Mouse (Mus musculus) neural tube, embryonic 13.5 days (tissue): ENCODE data around the gene Atp1a1. TPM values are rescaled to one million over a fixed set of nuclear protein-coding genes. Genes with fewer than 3 reads are reported as not detected.
A peak's percentile ranks its signal among the peaks of the same experiment; 100 is the strongest.

Experiments
- ATAC-seq: fragments of 200-750 bp; cut with Nextera tagmentation; 2 replicates; pipeline ENCODE4 v1.8.0; 2017; ENCODE audit warnings: low read depth, mild to moderate bottlenecking, moderate TSS enrichment, moderate library complexity
- H3K27ac ChIP-seq: fragments of 300-500 bp; sonication (generic); replicated peaks from 2 replicates; pipeline ENCODE4 v1.5.1; 2015; ENCODE audit warnings: moderate library complexity, mild to moderate bottlenecking, inconsistent platforms
- H3K27me3 ChIP-seq: fragments of 300-500 bp; sonication (generic); 2 replicates; pipeline ENCODE4 v1.6.1; 2015; ENCODE audit warnings: mild to moderate bottlenecking, inconsistent platforms
- H3K36me3 ChIP-seq: fragments of 300-500 bp; sonication (generic); 2 replicates; pipeline ENCODE4 v1.6.1; 2015; ENCODE audit warnings: mild to moderate bottlenecking, inconsistent platforms
- H3K4me1 ChIP-seq: fragments of 300-500 bp; sonication (generic); replicated peaks from 2 replicates; pipeline ENCODE4 v1.6.1; 2015; ENCODE audit warnings: inconsistent platforms
- H3K4me2 ChIP-seq: fragments of 300-500 bp; sonication (generic); 2 replicates; pipeline ENCODE4 v1.6.1; 2015; ENCODE audit warnings: inconsistent platforms, mild to moderate bottlenecking, moderate library complexity
- H3K4me3 ChIP-seq: fragments of 300-500 bp; sonication (generic); 2 replicates; pipeline ENCODE4 v1.5.1; 2015; ENCODE audit warnings: mild to moderate bottlenecking, inconsistent platforms
- H3K9ac ChIP-seq: fragments of 300-500 bp; sonication (generic); 2 replicates; pipeline ENCODE4 v1.6.1; 2015; ENCODE audit warnings: moderate library complexity, mild to moderate bottlenecking, inconsistent platforms
- H3K9me3 ChIP-seq: fragments of 300-500 bp; sonication (generic); 2 replicates; pipeline ENCODE4 v1.6.1; 2016; ENCODE audit warnings: inconsistent platforms
- WGBS: fragments of 180-500 bp; shearing (Covaris S2); methylation state at CpG from one replicate; pipeline ENCODE4 v1.1.7; 2015; 5-methylcytosine and 5-hydroxymethylcytosine counted together
- polyA plus RNA-seq: library from polyadenylated mRNA; unstranded; fragments of >200 nt; fragmentation: Nextera tagmentation; extraction: Ambion mirVana; gene quantifications from 2 replicates; pipeline ENCODE4 v1.2.1, GENCODE M21; 2015

Atp1a1 gene
- polyA plus RNA-seq, 1 experiment from 2014 or later: 66.4 TPM

GRCm38 (mm10) chr3:101561948-101562347 lies 42.5 kb downstream of the Atp1a1 start:
- H3K9me3 ChIP-seq: no peaks in the 10 kb centered on the region
- ATAC-seq: no peak
- H3K27ac ChIP-seq: no peak overlapping the region; the same call in 1 of the 2 replicates
- H3K27me3 ChIP-seq: no peaks in the 10 kb centered on the region
- H3K4me1 ChIP-seq: peaks cover 24% of the 10 kb centered on the region
- no peak overlapping the region for H3K9ac ChIP-seq
- H3K36me3 ChIP-seq: no peaks in the 10 kb centered on the region
- 90% methylated on average over 5 of the region's 5 CpGs for WGBS
- no peak overlapping the region for H3K4me2 ChIP-seq
- no peak overlapping the region for H3K4me3 ChIP-seq

GRCm38 (mm10) chr3:101560841-101561522 lies 43.5 kb downstream of the Atp1a1 start:
- Histone ChIP-seq H3K9ac (no peak overlapping the region), H3K27me3 (no peaks in the 10 kb centered on the region), H3K36me3 (no peaks in the 10 kb centered on the region), H3K4me2 (no peak overlapping the region), H3K27ac (peak overlapping the region; percentile 49), H3K4me1 (peaks cover 24% of the 10 kb centered on the region), H3K4me3 (no peak overlapping the region), H3K9me3 (no peaks in the 10 kb centered on the region)
- ATAC-seq: peak; percentile 69; the same call in 1 of the 2 replicates
- 50% methylated on average over 9 of the region's 9 CpGs for WGBS

GRCm38 (mm10) chr3:101556712-101557111 lies 47.8 kb downstream of the Atp1a1 start:
- Histone ChIP-seq H3K9ac (no peak overlapping the region), H3K36me3 (no peaks in the 10 kb centered on the region), H3K4me1 (peaks cover 18% of the 10 kb centered on the region), H3K4me2 (no peak overlapping the region), H3K4me3 (no peak overlapping the region), H3K27ac (no peak overlapping the region), H3K27me3 (no peaks in the 10 kb centered on the region), H3K9me3 (no peaks in the 10 kb centered on the region)
- WGBS: 93% methylated on average over 2 of the region's 2 CpGs
- no peak for ATAC-seq

- no peak for ATAC-seq
- Histone ChIP-seq H3K9ac (no peak overlapping the region), H3K27me3 (no peaks in the 10 kb centered on the region), H3K27ac (no peak overlapping the region), H3K4me3 (no peak overlapping the region), H3K4me1 (peaks cover 10% of the 10 kb centered on the region; the same call in 1 of the 2 replicates), H3K36me3 (no peaks in the 10 kb centered on the region), H3K9me3 (no peaks in the 10 kb centered on the region), H3K4me2 (no peak overlapping the region)
- WGBS: 81% methylated on average over 7 of the region's 7 CpGs
Measured at GRCm38 (mm10) chr3:101552621-101553620, 51.6 kb downstream of the Atp1a1 start.

DNA sequence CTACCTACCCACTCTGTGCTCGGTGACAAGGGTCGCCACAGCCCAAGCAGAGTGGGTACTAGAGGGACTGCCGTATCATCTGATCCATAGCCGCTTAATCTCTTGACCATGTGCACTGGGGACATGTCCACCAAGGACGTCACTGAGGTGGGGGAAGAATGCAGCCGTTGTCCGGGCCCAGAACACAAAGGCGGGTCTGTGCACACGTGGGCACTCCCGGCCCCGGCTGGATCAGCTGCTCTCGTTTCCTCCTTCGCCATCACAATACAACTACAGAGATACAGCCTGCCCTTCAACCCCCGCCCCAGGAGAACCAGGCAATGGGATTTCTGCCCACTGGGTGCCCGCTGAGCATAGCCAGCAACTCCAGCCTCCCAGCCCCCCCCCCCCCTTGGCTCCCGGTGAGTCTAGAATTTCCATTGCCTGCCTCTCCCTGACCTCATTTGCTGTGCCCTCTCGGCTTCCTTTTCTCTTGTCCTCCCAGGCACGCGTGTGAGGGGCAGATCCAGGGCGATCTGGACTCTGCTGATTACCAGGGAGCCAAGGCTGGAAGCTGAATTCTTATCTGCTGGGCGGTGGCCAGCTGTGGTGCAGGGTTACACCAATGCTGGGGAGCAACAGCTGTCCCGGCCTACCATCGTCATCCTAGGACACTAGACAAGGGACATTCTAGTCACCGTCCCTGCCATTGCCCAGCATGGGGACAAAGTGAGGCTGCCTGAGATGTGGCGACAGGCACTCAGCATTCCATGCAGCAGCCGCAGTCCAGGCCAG lies 52.8 kb downstream of the Atp1a1 start:
- Histone ChIP-seq H3K27me3 (no peaks in the 10 kb centered on the region), H3K9me3 (no peaks in the 10 kb centered on the region), H3K4me1 (peaks cover 10% of the 10 kb centered on the region; the same call in 1 of the 2 replicates), H3K4me2 (0 out of 2 replicates have a peak overlapping the region, but pooled peaks have one; percentile 4), H3K27ac (no peak overlapping the region), H3K36me3 (no peaks in the 10 kb centered on the region), H3K9ac (no peak overlapping the region), H3K4me3 (no peak overlapping the region)
- 61% methylated on average over 26 of the region's 26 CpGs for WGBS
- peak; percentile 59 for ATAC-seq

- Histone ChIP-seq H3K4me3 (no peak overlapping the region), H3K36me3 (no peaks in the 10 kb centered on the region), H3K4me2 (no peak overlapping the region), H3K27me3 (no peaks in the 10 kb centered on the region), H3K9me3 (no peaks in the 10 kb centered on the region), H3K9ac (no peak overlapping the region), H3K27ac (no peak overlapping the region), H3K4me1 (peaks cover 10% of the 10 kb centered on the region; the same call in 1 of the 2 replicates)
- WGBS: 83% methylated on average over 5 of the region's 5 CpGs
- ATAC-seq: no peak
Measured at GRCm38 (mm10) chr3:101549749-101550148, 54.7 kb downstream of the Atp1a1 start.

DNA sequence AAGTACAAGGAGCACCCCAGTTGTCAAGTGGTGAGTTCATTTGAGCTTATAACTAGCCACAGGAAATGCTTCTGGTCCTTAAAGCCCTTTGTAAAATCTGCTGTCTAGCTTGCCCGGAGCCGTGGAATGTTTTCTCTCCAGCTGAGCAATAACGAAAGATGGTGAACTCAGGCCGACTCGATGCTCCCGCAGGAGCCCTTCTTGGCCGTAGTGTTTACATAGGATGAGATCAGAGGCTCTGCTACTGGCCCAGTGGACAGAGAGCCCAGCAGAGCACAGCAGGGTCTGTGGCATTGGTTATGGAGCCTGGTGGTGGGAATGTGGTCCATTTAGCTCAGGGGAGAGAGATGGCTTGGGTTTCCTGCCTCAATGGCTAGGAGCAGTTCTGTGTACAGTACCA lies 60.4 kb downstream of the Atp1a1 start:
- no peak overlapping the region for H3K4me2 ChIP-seq
- no peak for ATAC-seq
- no peak overlapping the region for H3K27ac ChIP-seq
- WGBS: 61% methylated on average over 7 of the region's 7 CpGs
- H3K4me3 ChIP-seq: no peak overlapping the region
- 0 out of 2 replicates have a peak, but pooled peaks cover 4% of the 10 kb centered on the region for H3K4me1 ChIP-seq
- H3K9ac ChIP-seq: no peak overlapping the region
- no peaks in the 10 kb centered on the region for H3K27me3 ChIP-seq
- H3K9me3 ChIP-seq: no peaks in the 10 kb centered on the region
- no peaks in the 10 kb centered on the region for H3K36me3 ChIP-seq

- 68% methylated on average over 6 of the region's 6 CpGs for WGBS
- H3K27ac ChIP-seq: no peak overlapping the region
- ATAC-seq: no peak
- H3K9me3 ChIP-seq: no peaks in the 10 kb centered on the region
- no peaks in the 10 kb centered on the region for H3K27me3 ChIP-seq
- 0 out of 2 replicates have a peak, but pooled peaks cover 4% of the 10 kb centered on the region for H3K4me1 ChIP-seq
- H3K36me3 ChIP-seq: no peaks in the 10 kb centered on the region
- H3K9ac ChIP-seq: no peak overlapping the region
- no peak overlapping the region for H3K4me2 ChIP-seq
- no peak overlapping the region for H3K4me3 ChIP-seq
Measured at GRCm38 (mm10) chr3:101541571-101541970, 62.9 kb downstream of the Atp1a1 start.

DNA sequence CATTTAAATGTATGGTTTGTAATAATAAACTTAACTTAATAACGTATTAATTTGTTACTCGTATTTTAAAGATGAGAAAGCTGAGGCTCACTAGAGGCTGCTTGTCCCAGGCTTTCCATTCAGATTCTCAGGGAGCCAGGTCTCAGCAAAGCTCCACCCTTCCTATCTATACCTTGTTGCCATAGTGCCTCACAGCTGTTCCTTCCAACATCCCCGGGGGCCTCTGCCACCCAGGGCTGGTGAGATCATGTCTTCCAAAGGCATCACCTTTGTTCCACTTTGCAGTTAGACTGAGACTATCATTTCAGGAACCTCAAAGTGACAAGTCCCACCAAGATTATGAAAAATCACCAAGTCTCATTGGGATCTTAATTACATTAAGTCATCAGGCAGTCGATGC lies 63.9 kb downstream of the Atp1a1 start:
- 82% methylated on average over 4 of the region's 4 CpGs for WGBS
- H3K4me2 ChIP-seq: no peak overlapping the region
- no peaks in the 10 kb centered on the region for H3K36me3 ChIP-seq
- no peak overlapping the region for H3K4me3 ChIP-seq
- 0 out of 2 replicates have a peak, but pooled peaks cover 4% of the 10 kb centered on the region for H3K4me1 ChIP-seq
- H3K9me3 ChIP-seq: no peaks in the 10 kb centered on the region
- ATAC-seq: no peak
- H3K27me3 ChIP-seq: no peaks in the 10 kb centered on the region
- H3K27ac ChIP-seq: no peak overlapping the region
- no peak overlapping the region for H3K9ac ChIP-seq

DNA sequence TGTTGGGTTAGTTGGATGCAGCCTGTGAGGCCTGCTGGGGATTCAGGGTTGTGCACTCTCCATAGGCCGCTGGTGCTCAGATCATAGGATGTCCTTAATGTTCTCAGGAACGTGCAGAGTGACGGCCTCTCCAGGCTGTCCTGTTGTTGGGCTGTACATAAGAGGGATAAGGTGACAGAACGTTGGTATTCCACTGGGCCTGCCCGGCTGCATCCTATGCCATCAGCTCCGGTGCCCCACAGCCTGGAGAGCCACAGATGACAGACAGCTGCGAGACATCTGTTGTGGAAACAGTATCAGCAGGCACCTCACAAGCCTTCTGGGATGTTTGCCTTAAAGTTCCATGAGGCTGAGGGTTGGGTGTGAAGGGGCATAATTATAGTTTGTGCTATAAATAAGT lies 68.2 kb downstream of the Atp1a1 start:
- Histone ChIP-seq H3K9me3 (no peaks in the 10 kb centered on the region), H3K4me1 (peaks cover 4% of the 10 kb centered on the region; the same call in 1 of the 2 replicates), H3K4me2 (no peak overlapping the region), H3K9ac (no peak overlapping the region), H3K27ac (no peak overlapping the region), H3K36me3 (no peaks in the 10 kb centered on the region), H3K4me3 (no peak overlapping the region), H3K27me3 (no peaks in the 10 kb centered on the region)
- ATAC-seq: no peak
- 79% methylated on average over 7 of the region's 7 CpGs for WGBS

- no peaks in the 10 kb centered on the region for H3K9me3 ChIP-seq
- H3K4me2 ChIP-seq: no peak overlapping the region
- ATAC-seq: no peak
- WGBS: 95% methylated on average over 9 of the region's 9 CpGs
- H3K27ac ChIP-seq: no peak overlapping the region
- no peaks in the 10 kb centered on the region; the same call in 1 of the 2 replicates for H3K27me3 ChIP-seq
- H3K36me3 ChIP-seq: no peaks in the 10 kb centered on the region
- no peak overlapping the region for H3K4me3 ChIP-seq
- H3K9ac ChIP-seq: no peak overlapping the region
- H3K4me1 ChIP-seq: peaks cover 6% of the 10 kb centered on the region
Measured at GRCm38 (mm10) chr3:101534311-101534710, 70.2 kb downstream of the Atp1a1 start.
